Mouse (Mus musculus) adipocyte (in vitro differentiated cells): ENCODE data around the gene 4930404H24Rik.

Experiments used
- DNase-seq: peaks from one replicate; pipeline ENCODE4 v3.0.0-alpha.2; 2016; ENCODE audit warnings: low spot score

Gene 4930404H24Rik

GRCm38 (mm10) chr2:153492573-153493392 is at the start of gene 4930404H24Rik:
Gene 4930404H24Rik, plus strand, starts transcription at chr2:153492790.
- DNase-seq, result no peak

- no peak for DNase-seq
Observed at GRCm38 (mm10) chr2:153443434-153444240, 49.0 kb upstream of the 4930404H24Rik start.

- DNase-seq, result peak; percentile 43
Observed at GRCm38 (mm10) chr2:153444254-153445136, 48.1 kb upstream of the 4930404H24Rik start.

GRCm38 (mm10) chr2:153445137-153446016 is 47.2 kb upstream of the 4930404H24Rik start:
- DNase-seq, result no peak

- peak; percentile 80 for DNase-seq
Observed at GRCm38 (mm10) chr2:153446017-153446408, 46.6 kb upstream of the 4930404H24Rik start.

- no peak for DNase-seq
Observed at GRCm38 (mm10) chr2:153446476-153446875, 46.1 kb upstream of the 4930404H24Rik start.

GRCm38 (mm10) chr2:153447719-153448118 is 44.9 kb upstream of the 4930404H24Rik start:
- DNase-seq, result peak; percentile 53

- DNase-seq, result no peak
Observed at GRCm38 (mm10) chr2:153448519-153448918, 44.1 kb upstream of the 4930404H24Rik start.

- DNase-seq, result no peak
Observed at GRCm38 (mm10) chr2:153453961-153454759, 38.4 kb upstream of the 4930404H24Rik start.

- DNase-seq, result no peak
Observed at GRCm38 (mm10) chr2:153454841-153455506, 37.6 kb upstream of the 4930404H24Rik start.

GRCm38 (mm10) chr2:153457467-153457866 is 35.1 kb upstream of the 4930404H24Rik start:
- no peak for DNase-seq

- DNase-seq, result no peak
Observed at GRCm38 (mm10) chr2:153458022-153458441, 34.6 kb upstream of the 4930404H24Rik start.

- no peak for DNase-seq
Observed at GRCm38 (mm10) chr2:153463257-153463656, 29.3 kb upstream of the 4930404H24Rik start.

- DNase-seq, result no peak
Observed at GRCm38 (mm10) chr2:153467372-153467771, 25.2 kb upstream of the 4930404H24Rik start.

- no peak for DNase-seq
Observed at GRCm38 (mm10) chr2:153469317-153469716, 23.3 kb upstream of the 4930404H24Rik start.

- DNase-seq, result no peak
Observed at GRCm38 (mm10) chr2:153469764-153470163, 22.8 kb upstream of the 4930404H24Rik start.

GRCm38 (mm10) chr2:153470983-153471382 is 21.6 kb upstream of the 4930404H24Rik start:
- no peak for DNase-seq

GRCm38 (mm10) chr2:153475114-153476112 is 17.2 kb upstream of the 4930404H24Rik start:
- DNase-seq, result no peak
